Mouse (Mus musculus): ENCODE results near the gene Itpr1.

DNA sequence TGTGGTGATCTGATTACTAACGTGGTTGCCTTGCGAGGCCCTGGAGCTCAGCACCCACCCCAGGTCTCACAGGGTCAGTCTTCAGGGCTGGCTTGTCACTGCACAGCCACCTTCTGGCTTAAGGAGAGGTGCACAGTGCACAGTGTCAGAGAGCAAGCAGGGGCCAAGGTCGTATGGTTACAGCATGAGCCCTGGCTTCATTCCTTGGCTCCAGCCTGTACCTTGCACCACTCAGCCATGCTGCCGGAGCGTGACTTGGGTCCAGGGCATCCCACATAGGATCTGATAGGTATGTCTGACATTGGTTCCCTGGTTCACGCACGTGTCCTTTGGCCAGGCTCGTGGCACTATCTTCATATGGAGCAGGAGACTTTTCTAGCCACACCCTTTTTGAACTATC lies 217.1 kb downstream of the Itpr1 start:
- TF ChIP-seq POLR2A (IDR thresholded peaks at IDR 0.05; ENCODE audit: low read depth, low read length) (no peak), CTCF (conservative IDR thresholded peaks at IDR 0.05; ENCODE audit: insufficient read depth, insufficient read length, low read depth, low read length) (no peak)
